ENCODE assay signal across 8 mouse cellular contexts in genomic region chr5:118514842-118515241, GRCm38 (mm10). TPM values are rescaled to one million over a fixed set of nuclear protein-coding genes. Genes with fewer than 3 reads are reported as not detected.
DNase-seq lines count a peak whose midpoint lies in the region; ATAC-seq and TF ChIP-seq lines count a peak whose summit lies in the region.
"Had no signal": no experiment of that assay in that cellular context is flagged by ENCODE, and none has a peak within 500 bp of the region (broad histone marks: within the 10 kb centered on the region; RNA-seq: fewer than 3 reads in every experiment).

No protein-coding gene starts in this region.

- no peak for TF ChIP-seq CTCF in embryonic fibroblast, embryonic 13.5 days (IDR thresholded peaks at IDR 0.05; ENCODE audit: borderline replicate concordance, insufficient read depth, low read length)
- TF ChIP-seq CTCF in intestine, postnatal 0 days (IDR thresholded peaks at IDR 0.05; ENCODE audit: low read depth) = no peak
- no peak for TF ChIP-seq CTCF in small intestine, adult 2 months (IDR thresholded peaks at IDR 0.05; ENCODE audit: extremely low read depth, insufficient read length, insufficient replicate concordance, low read depth, low read length)

- 0 out of 2 replicates have a peak, but pooled peaks have one; percentile 24 for TF ChIP-seq POLR2A in embryonic fibroblast, embryonic 13.5 days (IDR thresholded peaks at IDR 0.05; ENCODE audit: low read depth, low read length)
- TF ChIP-seq POLR2A in small intestine, adult 2 months (IDR thresholded peaks at IDR 0.05; ENCODE audit: low read depth, low read length) = no peak

- no peaks in the 10 kb centered on the region for H3K27me3 ChIP-seq in lung, embryonic 15.5 days
- H3K27me3 ChIP-seq in intestine, postnatal 0 days (replicated peaks; ENCODE audit: control insufficient read depth, insufficient read depth, low read length) = 0 out of 2 replicates have a peak, but pooled peaks cover 8% of the 10 kb centered on the region
- peaks cover 7% of the 10 kb centered on the region for H3K27me3 ChIP-seq in small intestine, adult 2 months (ENCODE audit: control insufficient read depth, insufficient read depth, low read length)

- H3K4me2 ChIP-seq in lung, embryonic 15.5 days = peak overlapping the region; percentile 71
- H3K4me2 ChIP-seq in intestine, postnatal 0 days (replicated peaks; ENCODE audit: low read depth) = peak overlapping the region; percentile 62; the same call in 1 of the 2 replicates

- H3K4me1 ChIP-seq in lung, embryonic 15.5 days = peaks cover 42% of the 10 kb centered on the region
- H3K4me1 ChIP-seq in embryonic fibroblast, embryonic 13.5 days (ENCODE audit: control insufficient read depth, insufficient read depth, low read length) = peaks cover 22% of the 10 kb centered on the region
- H3K4me1 ChIP-seq in intestine, postnatal 0 days (replicated peaks; ENCODE audit: control insufficient read depth, insufficient read depth, low read length) = no peaks in the 10 kb centered on the region
- H3K4me1 ChIP-seq in small intestine, adult 2 months (ENCODE audit: control insufficient read depth, insufficient read depth, insufficient read length, low read length) = peaks cover 4% of the 10 kb centered on the region; the same call in 1 of the 2 replicates

- DNase-seq in lung, adult 18-20 months = no peak
- DNase-seq in cerebellum, postnatal 4 days (ENCODE audit: low spot score in 2 of 2) = no peak
- DNase-seq in adrenal gland, postnatal 14 days = no peak
- DNase-seq: gastrocnemius, postnatal 25 days had no signal

- H3K4me3 ChIP-seq in lung, embryonic 15.5 days = peak overlapping the region; percentile 37
- H3K4me3 ChIP-seq in embryonic fibroblast, embryonic 13.5 days (ENCODE audit: insufficient read depth, low read length) = peak overlapping the region; percentile 20
- peak overlapping the region; percentile 32; the same call in 1 of the 2 replicates for H3K4me3 ChIP-seq in intestine, postnatal 0 days (ENCODE audit: low read depth, low read length)
- no peak overlapping the region; the same call in 1 of the 2 replicates for H3K4me3 ChIP-seq in small intestine, adult 2 months (ENCODE audit: low read depth, low read length)

- H3K9me3 ChIP-seq in lung, embryonic 15.5 days = no peaks in the 10 kb centered on the region
- no peaks in the 10 kb centered on the region for H3K9me3 ChIP-seq in intestine, postnatal 0 days (ENCODE audit: control insufficient read depth)

- WGBS in lung, embryonic 15.5 days = 18% methylated on average over 5 of the region's 5 CpGs
- 52% methylated on average over 5 of the region's 5 CpGs for WGBS in intestine, postnatal 0 days
- WGBS in small intestine, adult 2 months = 52% methylated on average over 5 of the region's 5 CpGs

- H3K9ac ChIP-seq in lung, embryonic 15.5 days = peak overlapping the region; percentile 40; the same call in 1 of the 2 replicates
- H3K9ac ChIP-seq in intestine, postnatal 0 days (ENCODE audit: low read depth, low read length) = no peak overlapping the region

- peak overlapping the region; percentile 89 for H3K27ac ChIP-seq in lung, embryonic 15.5 days
- H3K27ac ChIP-seq in embryonic fibroblast, embryonic 13.5 days (ENCODE audit: insufficient read depth, low read length) = peak overlapping the region; percentile 96
- no peak overlapping the region for H3K27ac ChIP-seq in intestine, postnatal 0 days (ENCODE audit: low read depth, low read length)
- peak overlapping the region; percentile 32; the same call in 1 of the 2 replicates for H3K27ac ChIP-seq in small intestine, adult 2 months (ENCODE audit: insufficient read depth, low read depth, low read length)

- no peak for ATAC-seq in lung, embryonic 15.5 days (ENCODE audit: borderline replicate concordance, extremely low read depth, low FRiP score, low TSS enrichment)
- ATAC-seq in intestine, postnatal 0 days = no peak

- H3K36me3 ChIP-seq in lung, embryonic 15.5 days = no peaks in the 10 kb centered on the region
- H3K36me3 ChIP-seq in intestine, postnatal 0 days (ENCODE audit: control insufficient read depth, insufficient read depth) = no peaks in the 10 kb centered on the region
- H3K36me3 ChIP-seq in small intestine, adult 2 months (ENCODE audit: control insufficient read depth, insufficient read depth, low read length) = no peaks in the 10 kb centered on the region

RNA-seq across cellular contexts. Expression of gene Med13l, which starts 45.6 kb away (rescaled TPM):
- 9.1 and 9.3 TPM in 2 replicates for polyA plus RNA-seq in lung, embryonic 15.5 days (2015; fragmentation: Nextera tagmentation; extraction: Ambion mirVana)
- polyA plus RNA-seq in embryonic fibroblast, embryonic 13.5 days (2011; ENCODE audit: insufficient read length, low read depth, missing spikeins) = 50.3 and 57.8 TPM in 2 replicates
- 5.1 and 5.8 TPM in 2 replicates for polyA plus RNA-seq in intestine, postnatal 0 days (2015; fragmentation: Nextera tagmentation; extraction: Ambion mirVana)
- polyA plus RNA-seq in small intestine, adult 2 months (2012; rRNA removed) = 6.0 and 13.6 TPM in 2 replicates
- 36.2 and 45.3 TPM in 2 replicates for total RNA-seq in adrenal gland, postnatal 14 days (2021)
